Mouse (Mus musculus) B cell, adult 62 days (primary cell): ENCODE data around the gene Nfatc4. TPM values are rescaled to one million over a fixed set of nuclear protein-coding genes. Genes with fewer than 3 reads are reported as not detected.

Experiments
- total RNA-seq: library from RNA; stranded (reverse); gene quantifications from 4 replicates; pipeline ENCODE4 v1.2.4, GENCODE M21; 2023

The Nfatc4 gene
- total RNA-seq = not detected in 4 replicates

GRCm38 (mm10) chr14:55822991-55823762 is at the start of gene Nfatc4:
TSS of gene Nfatc4 (plus strand) at chr14:55823144.

DNA sequence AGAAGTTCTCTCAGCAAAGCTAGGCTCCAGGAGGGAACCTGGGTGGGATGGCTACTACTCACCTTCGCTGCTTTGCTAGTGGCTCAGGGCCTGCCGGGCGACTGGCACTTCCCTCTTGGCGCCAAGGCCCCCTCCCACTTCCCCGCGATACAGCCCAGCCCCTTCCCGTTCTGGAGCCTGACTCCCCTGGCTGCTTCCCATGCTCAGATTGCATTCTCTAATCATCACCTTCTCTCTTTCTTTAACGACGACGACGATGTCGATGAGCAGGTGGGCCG is 39.0 kb upstream of the Nfatc4 start, which contains the start of gene Adcy4:
Gene Adcy4, minus strand, starts transcription at position 138 of the 278 bp plus-strand sequence.

DNA sequence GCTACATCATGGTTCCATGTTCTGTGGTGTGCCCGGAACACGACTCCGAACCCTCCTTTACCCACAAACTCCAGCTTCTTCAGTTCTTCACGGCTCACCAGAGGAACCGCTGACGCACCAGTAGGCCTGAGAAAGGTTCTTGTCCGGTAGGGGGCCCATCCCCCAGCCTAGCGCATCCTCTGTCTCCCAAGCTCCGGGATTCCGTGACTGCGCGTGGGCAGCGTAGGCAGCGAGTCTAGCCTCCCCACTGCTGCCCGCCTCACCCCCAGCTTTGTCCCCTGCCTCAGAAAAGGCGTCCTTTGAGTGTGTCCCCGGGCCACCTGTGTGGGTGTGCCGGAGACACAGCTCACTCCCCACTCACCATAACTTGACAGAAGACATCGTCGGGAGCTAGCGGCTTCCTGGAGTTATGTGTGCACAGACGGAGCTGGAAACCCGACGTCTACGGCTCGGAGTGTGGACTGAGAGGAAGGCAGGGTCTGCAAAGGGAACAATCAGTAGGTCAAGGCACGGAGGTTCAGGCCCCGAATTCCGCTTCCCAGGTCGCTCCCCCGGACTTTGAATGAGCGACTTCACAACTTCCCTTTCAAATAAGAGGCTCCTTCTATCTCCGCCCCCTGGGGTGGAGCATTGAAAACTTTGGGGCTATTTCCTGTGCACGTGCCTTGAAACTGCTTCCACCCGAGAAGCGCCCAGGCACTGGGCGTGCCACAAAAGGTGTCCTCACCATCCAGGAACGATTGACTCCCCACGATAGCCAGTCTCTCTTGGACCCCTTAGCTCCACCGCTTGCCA is 34.5 kb upstream of the Nfatc4 start, which contains the start of gene Ripk3:
Gene Ripk3, minus strand, starts transcription at position 610 of the 795 bp plus-strand sequence.

DNA sequence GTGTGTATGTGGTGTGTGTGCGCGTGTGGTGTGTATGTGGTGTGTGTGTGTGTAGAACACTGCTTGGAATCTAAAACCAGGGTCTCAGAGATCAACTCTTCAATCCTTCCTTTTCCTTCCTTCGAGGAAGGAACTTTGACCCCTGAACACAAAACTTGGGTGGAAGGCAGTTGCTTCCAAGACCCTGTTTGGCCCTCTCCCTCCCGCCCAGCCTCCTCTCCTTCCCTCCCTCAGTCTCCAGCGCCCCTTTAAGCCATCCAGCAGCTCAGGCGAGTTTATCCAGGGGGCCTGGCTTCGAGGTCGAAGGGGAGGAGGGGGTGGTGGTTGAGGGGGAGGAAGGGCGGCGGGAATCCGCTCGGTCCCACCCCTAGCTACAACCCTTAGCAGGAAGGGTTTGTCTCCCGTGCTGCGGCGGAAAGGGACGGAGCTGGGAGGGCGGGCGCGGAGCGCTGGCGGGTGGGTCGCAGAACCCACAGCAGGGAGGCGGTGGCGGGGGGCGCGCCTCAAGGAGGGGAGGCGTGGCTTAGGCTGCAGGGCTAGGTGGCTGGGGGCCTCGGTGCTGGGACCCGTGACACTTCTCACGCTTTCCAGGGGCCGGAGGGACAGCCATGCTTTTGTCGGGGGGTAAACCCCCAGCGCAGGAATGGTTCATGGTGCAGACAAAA is 30.8 kb downstream of the Nfatc4 start, which contains the start of gene Nynrin:
Gene Nynrin, plus strand, starts transcription at position 390 of the 665 bp plus-strand sequence.

Other genes with a start within 250 kb of the Nfatc4 start
- not detected in 4 replicates for gene Fitm1, start 247.5 kb upstream of the Nfatc4 start, total RNA-seq
- 234 to 255 TPM (median 248 TPM) in 4 replicates for gene Psme1, start 245.0 kb upstream of the Nfatc4 start, total RNA-seq
- gene Emc9, start 237.8 kb upstream of the Nfatc4 start, total RNA-seq = 3.7 to 6.1 TPM (median 5.3 TPM) in 4 replicates
- 273 to 323 TPM (median 304 TPM) in 4 replicates for gene Psme2, start 232.0 kb upstream of the Nfatc4 start, total RNA-seq
- 94.6 to 97.8 TPM (median 96.3 TPM) in 4 replicates for gene Rnf31, start 231.4 kb upstream of the Nfatc4 start, total RNA-seq
- 83.5 to 105 TPM (median 99.2 TPM) in 4 replicates for gene Irf9, start 219.6 kb upstream of the Nfatc4 start, total RNA-seq
- 0.79 to 1.5 TPM (median 1.0 TPM) in 4 replicates for gene Rec8, start 205.1 kb upstream of the Nfatc4 start, total RNA-seq
- gene Ipo4, start 187.2 kb upstream of the Nfatc4 start, total RNA-seq = 56.3 to 62.2 TPM (median 58.4 TPM) in 4 replicates
- 3.3 to 4.7 TPM (median 4.4 TPM) in 3 of 4 replicates, not detected in the other for gene Gm49378, start 185.2 kb upstream of the Nfatc4 start, total RNA-seq
- 38.2 to 51.1 TPM (median 44.8 TPM) in 4 replicates for gene Tm9sf1, start 179.3 kb upstream of the Nfatc4 start, total RNA-seq
- 2.3 to 2.6 TPM (median 2.5 TPM) in 4 replicates for gene Tssk4, start 173.0 kb upstream of the Nfatc4 start, total RNA-seq
- 42.5 to 45.6 TPM (median 42.9 TPM) in 4 replicates for gene Mdp1, start 162.6 kb upstream of the Nfatc4 start, total RNA-seq
- 18.2 to 28.2 TPM (median 22.1 TPM) in 4 replicates for gene Gmpr2, start 151.2 kb upstream of the Nfatc4 start, total RNA-seq
- 168 to 193 TPM (median 180 TPM) in 4 replicates for gene Nedd8, start 151.0 kb upstream of the Nfatc4 start, total RNA-seq
- 164 to 172 TPM (median 166 TPM) in 4 replicates for gene Tinf2, start 141.3 kb upstream of the Nfatc4 start, total RNA-seq
- gene Tgm1, start 109.2 kb upstream of the Nfatc4 start, total RNA-seq = 1.2 to 2.3 TPM (median 1.8 TPM) in 4 replicates
- gene Rabggta, start 100.9 kb upstream of the Nfatc4 start, total RNA-seq = 78.7 to 86.9 TPM (median 83.5 TPM) in 4 replicates
- 29.7 to 33.0 TPM (median 31.4 TPM) in 4 replicates for gene Dhrs1, start 77.5 kb upstream of the Nfatc4 start, total RNA-seq
- 29.6 to 35.0 TPM (median 33.4 TPM) in 4 replicates for gene Nop9, start 77.5 kb upstream of the Nfatc4 start, total RNA-seq
- gene Cideb, start 64.7 kb upstream of the Nfatc4 start, total RNA-seq = not detected in 4 replicates
- gene Ltb4r2, start 61.7 kb upstream of the Nfatc4 start, total RNA-seq = 0.19 to 0.83 TPM (median 0.33 TPM) in 4 replicates
- not detected in 4 replicates for gene Ltb4r1, start 57.2 kb upstream of the Nfatc4 start, total RNA-seq
- 0.53 to 1.6 TPM (median 0.60 TPM) in 3 of 4 replicates, not detected in the other for gene Adcy4, start 39.0 kb upstream of the Nfatc4 start, total RNA-seq
- gene Ripk3, start 34.3 kb upstream of the Nfatc4 start, total RNA-seq = 84.2 to 93.2 TPM (median 86.6 TPM) in 4 replicates
- gene Nynrin, start 30.9 kb downstream of the Nfatc4 start, total RNA-seq = 0.06 TPM in 1 of 4 replicates, not detected in the others
- not detected in 4 replicates for gene Cbln3, start 61.2 kb downstream of the Nfatc4 start, total RNA-seq
- gene Khnyn, start 61.8 kb downstream of the Nfatc4 start, total RNA-seq = 101 TPM in 4 replicates
- gene Sdr39u1, start 77.1 kb downstream of the Nfatc4 start, total RNA-seq = 21.8 to 38.3 TPM (median 34.4 TPM) in 4 replicates
- gene Cma1, start 121.5 kb downstream of the Nfatc4 start, total RNA-seq = not detected in 4 replicates
- not detected in 4 replicates for gene Cma2, start 127.8 kb downstream of the Nfatc4 start, total RNA-seq
- gene Mcpt1, start 194.8 kb downstream of the Nfatc4 start, total RNA-seq = not detected in 4 replicates
- not detected in 4 replicates for gene Mcpt9, start 207.4 kb downstream of the Nfatc4 start, total RNA-seq
- gene Mcpt2, start 218.9 kb downstream of the Nfatc4 start, total RNA-seq = not detected in 4 replicates
- gene Mcpt4, start 239.2 kb downstream of the Nfatc4 start, total RNA-seq = 0.73 TPM in 1 of 4 replicates, not detected in the others